Mouse (Mus musculus) adrenal gland, postnatal 10 days (tissue): ENCODE data around the gene Ciita. TPM values are rescaled to one million over a fixed set of nuclear protein-coding genes. Genes with fewer than 3 reads are reported as not detected.

Experiments
- DNase-seq: peaks from one replicate; pipeline ENCODE4 v3.0.0; 2021; ENCODE audit warnings: mixed read lengths
- total RNA-seq, 2 experiments: library from RNA; stranded (reverse); gene quantifications; 2 replicates each; pipeline ENCODE4 v1.2.3; 2021

The Ciita gene
- total RNA-seq, 2 experiments from 2014 or later, result 1.6 to 2.8 TPM

GRCm38 (mm10) chr16:10553858-10554257, 74.0 kb downstream of the Ciita start:
- DNase-seq, result no peak

GRCm38 (mm10) chr16:10559991-10560390, 80.1 kb downstream of the Ciita start:
- no peak for DNase-seq

GRCm38 (mm10) chr16:10565278-10565885, 85.5 kb downstream of the Ciita start:
- peak; percentile 82 for DNase-seq

GRCm38 (mm10) chr16:10567153-10567552, 87.3 kb downstream of the Ciita start:
- no peak for DNase-seq

GRCm38 (mm10) chr16:10569809-10570395, 90.0 kb downstream of the Ciita start:
- DNase-seq, result no peak

- DNase-seq, result peak; percentile 78
These were observed 90.8 kb downstream of the Ciita start for GRCm38 (mm10) chr16:10570708-10571107.

GRCm38 (mm10) chr16:10571820-10572219, 92.0 kb downstream of the Ciita start:
- peak; percentile 30 for DNase-seq

GRCm38 (mm10) chr16:10574936-10575335, 95.1 kb downstream of the Ciita start:
- no peak for DNase-seq

GRCm38 (mm10) chr16:10575915-10576314, 96.1 kb downstream of the Ciita start:
- DNase-seq, result peak; percentile 32

- peak; percentile 49 for DNase-seq
These were observed 97.7 kb downstream of the Ciita start for GRCm38 (mm10) chr16:10577548-10577947.

Other genes with a start within 250 kb of the Ciita start
- gene Emp2, start 166.1 kb upstream of the Ciita start, total RNA-seq, result 10 to 100 TPM in 1 of 2 experiments, 1 to 10 TPM in 1; 9.8 to 11.6 TPM
- gene Tekt5, start 84.6 kb upstream of the Ciita start, total RNA-seq, result under 1 TPM in 1 of 2 experiments, not detected in 1; 0.15 TPM
- gene Nubp1, start 68.1 kb upstream of the Ciita start, total RNA-seq, result 10 to 100 TPM; 22.2 to 23.3 TPM
- 1 to 10 TPM; 2.6 to 3.2 TPM for gene Tvp23a, start 32.7 kb upstream of the Ciita start, total RNA-seq
- gene Dexi, start 63.0 kb downstream of the Ciita start, total RNA-seq, result 10 to 100 TPM; 16.3 to 18.0 TPM
- 10 to 100 TPM; 35.0 to 35.7 TPM for gene Clec16a, start 65.3 kb downstream of the Ciita start, total RNA-seq